Mouse (Mus musculus) lung, embryonic 15.5 days (tissue): ENCODE results near the gene Osbp. TPM values are rescaled to one million over a fixed set of nuclear protein-coding genes. Genes with fewer than 3 reads are reported as not detected.
"Not testable (repeated sequence)": the region's sequence is repeated elsewhere in the genome, so short reads cannot be mapped to it uniquely, and the experiment has no call there.

Source experiments
- ATAC-seq: fragments of 200-750 bp; cut with Nextera tagmentation; 2 replicates; pipeline ENCODE4 v1.8.0; 2017; ENCODE audit warnings: moderate number of reproducible peaks, borderline replicate concordance; ENCODE audit not compliant: low FRiP score, low TSS enrichment; ENCODE audit errors: extremely low read depth
- H3K27ac ChIP-seq: fragments of 300-500 bp; sonication (generic); 2 replicates; pipeline ENCODE4 v1.5.1; 2015; ENCODE audit warnings: moderate library complexity, mild to moderate bottlenecking, inconsistent platforms
- H3K27me3 ChIP-seq: fragments of 300-500 bp; sonication (generic); 2 replicates; pipeline ENCODE4 v1.6.1; 2015; ENCODE audit warnings: inconsistent platforms
- H3K36me3 ChIP-seq: fragments of 300-500 bp; sonication (generic); 2 replicates; pipeline ENCODE4 v1.6.1; 2015; ENCODE audit warnings: inconsistent platforms
- H3K4me1 ChIP-seq: fragments of 300-500 bp; sonication (generic); 2 replicates; pipeline ENCODE4 v1.6.1; 2015; ENCODE audit warnings: inconsistent platforms
- H3K4me2 ChIP-seq: fragments of 300-500 bp; sonication (generic); 2 replicates; pipeline ENCODE4 v1.6.1; 2015; ENCODE audit warnings: inconsistent platforms, mild to moderate bottlenecking, moderate library complexity
- H3K4me3 ChIP-seq: fragments of 300-500 bp; sonication (generic); 2 replicates; pipeline ENCODE4 v1.5.1; 2015; ENCODE audit warnings: mild to moderate bottlenecking, inconsistent platforms
- H3K9ac ChIP-seq: fragments of 300-500 bp; sonication (generic); 2 replicates; pipeline ENCODE4 v1.6.1; 2015; ENCODE audit warnings: inconsistent platforms
- H3K9me3 ChIP-seq: fragments of 300-500 bp; sonication (generic); 2 replicates; pipeline ENCODE4 v1.6.1; 2016; ENCODE audit warnings: inconsistent platforms
- WGBS: fragments of 180-500 bp; shearing (Covaris S2); methylation state at CpG from one replicate; pipeline ENCODE4 v1.1.7; 2015; 5-methylcytosine and 5-hydroxymethylcytosine counted together
- polyA plus RNA-seq: library from polyadenylated mRNA; unstranded; fragments of >200 nt; fragmentation: Nextera tagmentation; extraction: Ambion mirVana; gene quantifications from 2 replicates; pipeline ENCODE4 v1.2.1, GENCODE M21; 2015

Gene Osbp
- polyA plus RNA-seq, 1 experiment from 2014 or later, result 3.9 TPM

DNA sequence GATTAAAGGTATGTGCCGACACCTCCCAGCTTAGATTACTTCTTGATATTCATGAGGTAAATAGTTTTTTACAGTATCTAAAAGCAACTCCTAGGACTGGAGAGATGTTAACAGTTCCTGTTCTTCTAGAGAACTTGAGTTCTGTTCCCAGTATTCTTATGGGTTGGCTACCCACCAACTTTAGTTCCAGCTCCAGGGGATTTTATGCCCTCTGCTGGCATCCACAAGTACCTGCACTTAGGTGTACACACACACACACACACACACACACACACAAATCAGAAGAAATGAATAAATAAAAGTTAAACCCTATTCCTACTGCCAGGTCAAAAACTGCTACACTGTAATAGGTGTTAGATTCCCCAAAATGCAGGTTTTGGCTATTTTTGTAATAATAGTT, 1.5 kb upstream of the Osbp start:
- 100% methylated on average over 1 of the region's 1 CpGs for WGBS
- H3K4me2 ChIP-seq, result peak overlapping the region; percentile 66; the same call in 1 of the 2 replicates

DNA sequence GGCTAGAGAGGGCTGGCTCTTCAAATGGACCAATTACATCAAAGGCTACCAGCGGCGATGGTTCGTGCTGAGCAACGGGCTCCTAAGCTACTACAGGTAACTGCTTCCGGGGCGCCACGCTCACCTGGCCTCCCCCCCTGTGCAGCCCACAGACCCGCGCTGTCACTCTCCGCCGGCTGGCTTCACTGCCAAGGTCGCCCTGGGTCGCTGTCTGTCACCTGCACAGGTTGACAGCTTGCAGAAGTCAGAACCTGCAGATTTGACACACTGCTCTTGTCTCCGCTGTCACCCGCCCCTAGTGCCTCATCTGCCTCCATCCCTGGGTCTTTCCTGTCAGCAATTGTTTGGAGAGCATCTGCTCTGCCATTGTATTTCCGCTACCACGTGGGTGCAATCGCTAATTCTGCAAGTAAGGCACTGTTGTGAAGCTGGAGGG, 478 bp downstream of the Osbp start:
- Histone ChIP-seq H3K4me1 (peaks cover 11% of the 10 kb centered on the region), H3K9me3 (no peaks in the 10 kb centered on the region), H3K27ac (peak overlapping the region; percentile 67), H3K4me3 (peak overlapping the region; percentile 86), H3K4me2 (peak overlapping the region; percentile 91), H3K9ac (peak overlapping the region; percentile 74), H3K36me3 (peaks cover 15% of the 10 kb centered on the region; the same call in 1 of the 2 replicates), H3K27me3 (no peaks in the 10 kb centered on the region)
- no peak for ATAC-seq
- WGBS, result 0% methylated on average over 18 of the region's 18 CpGs

More for the DNA sequence above, 1.5 kb upstream of the Osbp start:
- Histone ChIP-seq H3K9me3 (no peaks in the 10 kb centered on the region), H3K27me3 (no peaks in the 10 kb centered on the region), H3K36me3 (peaks cover 7% of the 10 kb centered on the region; the same call in 1 of the 2 replicates), H3K4me3 (peak overlapping the region; percentile 51), H3K27ac (no peak overlapping the region), H3K4me1 (peaks cover 11% of the 10 kb centered on the region), H3K9ac (no peak overlapping the region)
- ATAC-seq, result no peak

DNA sequence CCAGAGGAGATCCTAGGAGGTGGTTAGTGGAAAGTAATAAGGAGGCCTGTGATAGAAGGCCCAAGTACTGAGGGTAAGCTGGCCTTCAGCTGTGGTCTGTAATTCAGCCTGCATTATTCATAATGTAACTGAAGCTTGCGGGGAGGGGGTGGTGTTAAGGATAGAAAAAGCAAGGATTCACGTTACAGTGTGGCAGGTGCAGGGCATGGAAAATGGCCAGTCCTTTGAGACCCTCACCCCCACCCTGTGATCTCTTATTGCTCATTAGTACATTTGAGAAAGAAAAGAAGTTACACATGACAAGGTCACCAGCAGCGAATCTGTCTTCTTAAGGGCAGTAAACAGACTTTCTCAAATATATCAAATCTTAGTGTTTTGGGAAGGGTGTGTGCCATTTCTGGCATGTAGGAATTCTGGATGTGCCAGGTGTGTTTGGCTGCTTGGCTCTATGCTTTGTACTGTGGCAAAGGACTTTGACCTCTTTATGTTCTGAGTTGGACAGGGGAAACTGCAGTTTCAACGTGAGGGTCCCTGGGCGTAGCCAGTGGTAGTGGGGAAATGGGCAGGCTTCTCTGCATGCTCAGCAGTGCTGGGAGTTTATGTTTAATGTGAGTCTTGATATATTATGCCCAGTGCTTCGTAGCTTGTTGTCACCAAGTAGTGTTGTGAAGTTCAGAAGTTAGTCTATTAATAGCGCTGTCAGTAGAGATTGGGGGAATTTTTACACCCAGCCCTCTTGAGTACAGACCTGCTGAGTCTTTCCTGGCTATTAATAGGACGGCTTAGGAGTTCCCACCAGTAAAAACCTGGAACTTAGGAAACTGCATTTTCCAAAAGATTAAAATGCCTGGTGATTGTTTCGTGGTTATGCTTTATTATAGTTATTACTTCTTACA, 3.7 kb downstream of the Osbp start:
- Histone ChIP-seq H3K36me3 (peaks cover 44% of the 10 kb centered on the region), H3K4me3 (no peak overlapping the region), H3K4me2 (no peak overlapping the region), H3K27ac (no peak overlapping the region), H3K4me1 (peaks cover 14% of the 10 kb centered on the region), H3K9me3 (no peaks in the 10 kb centered on the region), H3K9ac (no peak overlapping the region), H3K27me3 (no peaks in the 10 kb centered on the region)
- WGBS, result 82% methylated on average over 9 of the region's 9 CpGs
- ATAC-seq, result no peak

DNA sequence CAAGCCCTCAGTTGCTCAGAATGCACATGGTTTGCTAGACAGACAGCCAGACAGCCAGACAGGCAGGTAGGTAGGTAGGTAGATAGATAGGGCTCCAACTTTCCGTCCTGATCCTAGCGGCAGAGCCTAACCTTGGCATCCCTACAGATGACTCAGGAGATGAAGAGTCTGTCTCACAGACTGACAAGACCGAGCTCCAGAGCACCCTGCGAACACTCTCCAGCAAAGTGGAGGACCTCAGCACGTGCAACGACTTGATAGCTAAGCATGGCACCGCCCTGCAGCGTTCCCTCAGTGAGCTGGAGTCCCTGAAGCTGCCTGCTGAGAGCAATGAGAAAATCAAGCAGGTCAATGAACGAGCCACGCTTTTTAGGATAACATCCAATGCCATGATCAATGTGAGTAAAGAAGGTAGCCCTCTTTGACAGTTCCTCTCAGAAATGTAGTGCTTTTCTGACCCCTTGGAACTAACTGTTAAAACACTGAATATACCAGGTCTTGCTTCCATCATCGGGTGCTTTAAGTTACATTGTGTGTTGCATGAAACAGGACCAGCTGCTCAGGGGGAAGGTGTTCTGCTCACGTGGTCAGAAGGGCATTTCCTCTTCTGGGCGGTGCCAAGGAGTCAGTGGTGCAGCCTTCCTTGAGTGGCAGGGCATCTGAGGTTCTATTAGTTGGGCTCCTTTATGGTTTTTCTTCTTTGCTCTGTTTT, 7.9 kb downstream of the Osbp start:
- ATAC-seq, result peak; percentile 46; the same call in 1 of the 2 replicates
- Histone ChIP-seq H3K4me1 (0 out of 2 replicates have a peak, but pooled peaks cover 2% of the 10 kb centered on the region), H3K4me2 (no peak overlapping the region), H3K36me3 (peaks cover 83% of the 10 kb centered on the region), H3K9me3 (no peaks in the 10 kb centered on the region), H3K9ac (no peak overlapping the region), H3K27ac (peak overlapping the region; percentile 33; the same call in 1 of the 2 replicates), H3K27me3 (no peaks in the 10 kb centered on the region), H3K4me3 (no peak overlapping the region)
- 87% methylated on average over 13 of the region's 13 CpGs for WGBS

DNA sequence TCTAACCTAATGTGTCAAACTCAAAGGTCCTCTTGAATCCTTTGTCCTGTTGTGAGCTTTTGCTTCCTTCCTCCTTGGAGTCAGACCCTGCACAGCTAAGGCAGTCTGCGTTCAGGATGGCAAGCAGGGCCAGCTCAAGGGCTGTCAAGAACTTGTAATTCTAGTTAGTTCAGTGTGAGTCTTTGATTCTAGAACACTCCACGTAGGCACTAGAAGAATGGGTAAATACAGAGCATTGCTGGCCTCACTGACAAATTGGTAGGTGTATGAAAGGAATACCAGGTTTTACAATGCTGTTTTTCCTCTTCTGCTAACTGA, 8.4 kb downstream of the Osbp start:
- 0 out of 2 replicates have a peak overlapping the region, but pooled peaks have one; percentile 33 for H3K27ac ChIP-seq
- H3K9ac ChIP-seq, result no peak overlapping the region
- no peak overlapping the region for H3K4me2 ChIP-seq
- H3K4me1 ChIP-seq, result 0 out of 2 replicates have a peak, but pooled peaks cover 2% of the 10 kb centered on the region
- WGBS, result 68% methylated on average over 2 of the region's 2 CpGs
- H3K4me3 ChIP-seq, result no peak overlapping the region
- no peaks in the 10 kb centered on the region for H3K9me3 ChIP-seq
- no peaks in the 10 kb centered on the region for H3K27me3 ChIP-seq
- H3K36me3 ChIP-seq, result peaks cover 85% of the 10 kb centered on the region
- peak; percentile 55; the same call in 1 of the 2 replicates for ATAC-seq

DNA sequence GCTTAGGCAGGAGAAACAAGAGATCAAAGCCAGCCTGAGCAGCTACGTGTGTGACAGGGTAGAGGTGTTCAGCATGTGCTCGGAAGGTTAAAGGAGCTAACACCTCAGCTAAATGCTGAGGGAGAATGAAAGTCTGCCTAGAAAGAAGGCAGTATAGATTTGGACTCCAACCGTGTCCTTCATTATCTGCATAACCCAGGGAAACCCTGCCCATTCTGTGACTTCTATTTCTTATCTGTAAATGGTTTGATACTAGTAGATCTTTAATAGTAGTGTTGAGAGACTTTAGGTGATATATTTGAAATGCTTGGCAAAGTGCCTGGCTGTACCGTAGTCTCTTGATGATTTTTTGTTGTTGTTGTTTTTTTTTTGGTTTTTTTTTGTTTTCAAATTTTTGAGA, 9.9 kb downstream of the Osbp start:
- no peak overlapping the region for H3K4me3 ChIP-seq
- WGBS, result 82% methylated on average over 4 of the region's 4 CpGs
- H3K27ac ChIP-seq, result no peak overlapping the region
- no peak overlapping the region for H3K4me2 ChIP-seq
- no peaks in the 10 kb centered on the region for H3K9me3 ChIP-seq
- H3K9ac ChIP-seq, result no peak overlapping the region
- H3K4me1 ChIP-seq, result 0 out of 2 replicates have a peak, but pooled peaks cover 2% of the 10 kb centered on the region
- no peaks in the 10 kb centered on the region for H3K27me3 ChIP-seq
- ATAC-seq, result no peak
- peaks cover 95% of the 10 kb centered on the region for H3K36me3 ChIP-seq

DNA sequence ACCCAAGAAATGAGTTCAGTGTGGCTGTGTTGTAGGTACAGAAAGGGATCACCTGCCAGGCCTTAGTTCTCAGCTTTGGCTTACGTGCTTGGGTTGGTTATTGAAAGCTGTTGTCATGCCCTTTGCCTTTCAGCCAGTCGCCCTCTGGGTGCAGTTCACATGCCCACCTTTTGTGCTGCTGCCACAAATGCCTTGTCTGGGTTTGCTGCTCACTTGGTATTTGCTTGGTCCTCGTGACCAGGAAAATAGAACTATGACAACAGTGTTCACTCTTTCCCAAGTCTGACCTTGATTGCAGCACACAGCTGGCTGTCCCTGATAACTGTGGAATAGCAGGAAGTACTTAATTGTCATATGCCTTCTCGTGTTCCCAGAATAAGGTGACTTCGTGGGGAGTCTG, 11.6 kb downstream of the Osbp start:
- no peak overlapping the region for H3K27ac ChIP-seq
- peaks cover 93% of the 10 kb centered on the region for H3K36me3 ChIP-seq
- no peak for ATAC-seq
- no peak overlapping the region for H3K4me3 ChIP-seq
- no peaks in the 10 kb centered on the region for H3K9me3 ChIP-seq
- H3K4me1 ChIP-seq, result 0 out of 2 replicates have a peak, but pooled peaks cover 2% of the 10 kb centered on the region
- H3K4me2 ChIP-seq, result no peak overlapping the region
- no peaks in the 10 kb centered on the region for H3K27me3 ChIP-seq
- no peak overlapping the region for H3K9ac ChIP-seq
- 75% methylated on average over 5 of the region's 5 CpGs for WGBS

DNA sequence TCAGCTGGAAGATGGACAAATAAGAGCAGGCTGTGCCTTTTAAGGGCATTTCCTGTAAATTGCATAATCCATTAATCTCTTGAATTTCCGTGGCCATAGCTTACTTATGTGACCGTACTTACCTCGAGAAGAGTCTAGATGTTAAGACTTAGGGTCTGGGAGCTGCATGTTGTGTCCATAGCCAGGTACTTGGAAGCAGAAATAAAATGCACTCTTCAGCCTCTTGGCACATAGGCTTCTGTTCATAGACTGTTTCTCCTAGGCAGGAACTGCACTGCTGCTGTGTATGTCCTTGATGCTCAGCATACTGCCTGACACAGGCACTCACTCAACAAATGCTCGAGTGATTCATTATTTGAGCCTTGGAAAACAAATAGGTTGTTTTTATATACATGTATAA, 14.7 kb downstream of the Osbp start:
- no peak overlapping the region for H3K9ac ChIP-seq
- no peak overlapping the region for H3K27ac ChIP-seq
- no peak for ATAC-seq
- no peaks in the 10 kb centered on the region for H3K4me1 ChIP-seq
- 81% methylated on average over 4 of the region's 4 CpGs for WGBS
- H3K36me3 ChIP-seq, result peaks cover 87% of the 10 kb centered on the region
- no peaks in the 10 kb centered on the region for H3K27me3 ChIP-seq
- no peaks in the 10 kb centered on the region for H3K9me3 ChIP-seq
- no peak overlapping the region for H3K4me2 ChIP-seq
- H3K4me3 ChIP-seq, result no peak overlapping the region

DNA sequence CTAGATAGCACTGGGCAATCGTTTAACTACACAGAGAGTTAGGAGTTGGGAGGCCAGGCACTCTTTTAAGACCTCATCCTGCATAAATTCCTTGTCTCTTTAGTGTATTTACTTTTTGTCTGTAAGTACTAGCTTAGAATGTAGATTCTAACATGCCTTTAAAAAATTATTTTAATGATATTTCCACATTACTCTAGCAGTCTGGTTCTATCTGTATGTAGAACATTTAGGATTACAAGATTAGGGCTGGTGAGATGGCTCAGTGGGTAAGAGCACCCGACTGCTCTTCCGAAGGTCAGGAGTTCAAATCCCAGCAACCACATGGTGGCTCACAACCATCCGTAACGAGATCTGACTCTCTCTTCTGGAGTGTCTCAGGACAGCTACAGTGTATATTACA, 18.9 kb downstream of the Osbp start:
- not testable (repeated sequence) for H3K27ac ChIP-seq, H3K27me3 ChIP-seq, H3K9ac ChIP-seq, H3K9me3 ChIP-seq, H3K4me3 ChIP-seq, ATAC-seq, H3K4me2 ChIP-seq, H3K4me1 ChIP-seq
- peaks cover 82% of the 10 kb centered on the region for H3K36me3 ChIP-seq
- 83% methylated on average over 5 of the region's 5 CpGs for WGBS

DNA sequence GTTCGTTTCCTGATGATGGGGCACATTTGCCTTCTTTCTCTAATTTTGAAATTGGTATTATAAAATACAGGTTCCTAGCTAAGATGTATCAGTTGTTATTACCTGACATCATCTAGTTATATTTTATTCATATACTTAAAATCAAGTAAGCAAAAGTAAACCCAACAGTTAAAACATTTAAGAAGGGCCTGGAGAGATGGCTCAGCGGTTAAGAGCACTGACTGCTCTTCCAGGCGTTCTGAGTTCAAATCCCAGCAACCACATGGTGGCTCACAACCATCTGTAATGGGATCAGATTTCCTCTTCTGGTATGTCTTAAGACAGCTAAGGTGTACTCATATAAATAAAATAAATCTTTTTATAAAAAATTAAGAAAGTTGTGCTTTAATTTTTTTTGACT, 22.1 kb downstream of the Osbp start:
- no peak for ATAC-seq
- no peak overlapping the region for H3K9ac ChIP-seq
- H3K4me2 ChIP-seq, result no peak overlapping the region
- peaks cover 84% of the 10 kb centered on the region for H3K36me3 ChIP-seq
- H3K4me1 ChIP-seq, result no peaks in the 10 kb centered on the region
- H3K27me3 ChIP-seq, result no peaks in the 10 kb centered on the region
- H3K27ac ChIP-seq, result no peak overlapping the region
- 84% methylated on average over 3 of the region's 3 CpGs for WGBS
- no peak overlapping the region for H3K4me3 ChIP-seq
- no peaks in the 10 kb centered on the region for H3K9me3 ChIP-seq

DNA sequence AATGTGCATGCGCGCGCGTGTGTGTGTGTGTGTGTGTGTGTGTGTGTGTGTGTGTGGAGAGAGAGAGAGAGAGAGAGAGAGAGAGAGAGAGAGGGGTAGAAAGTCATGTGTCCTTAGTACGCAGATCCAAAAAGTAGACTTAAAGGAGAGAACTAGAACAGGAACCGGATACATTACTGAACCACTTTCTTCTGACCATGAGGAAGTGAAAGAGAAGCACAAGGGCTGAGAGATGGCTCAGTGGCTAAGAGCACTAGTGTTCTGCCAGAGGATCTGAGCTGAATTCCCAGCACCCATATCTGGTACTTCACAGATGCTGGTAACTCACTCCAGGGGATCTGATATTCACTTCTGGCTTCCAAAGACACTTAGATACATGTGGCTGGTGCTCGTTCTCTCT, 23.6 kb downstream of the Osbp start:
- Histone ChIP-seq H3K9ac (no peak overlapping the region), H3K36me3 (peaks cover 81% of the 10 kb centered on the region), H3K4me3 (no peak overlapping the region), H3K4me1 (no peaks in the 10 kb centered on the region), H3K4me2 (no peak overlapping the region), H3K27me3 (no peaks in the 10 kb centered on the region), H3K27ac (no peak overlapping the region), H3K9me3 (no peaks in the 10 kb centered on the region)
- 90% methylated on average over 7 of the region's 7 CpGs for WGBS
- no peak for ATAC-seq

DNA sequence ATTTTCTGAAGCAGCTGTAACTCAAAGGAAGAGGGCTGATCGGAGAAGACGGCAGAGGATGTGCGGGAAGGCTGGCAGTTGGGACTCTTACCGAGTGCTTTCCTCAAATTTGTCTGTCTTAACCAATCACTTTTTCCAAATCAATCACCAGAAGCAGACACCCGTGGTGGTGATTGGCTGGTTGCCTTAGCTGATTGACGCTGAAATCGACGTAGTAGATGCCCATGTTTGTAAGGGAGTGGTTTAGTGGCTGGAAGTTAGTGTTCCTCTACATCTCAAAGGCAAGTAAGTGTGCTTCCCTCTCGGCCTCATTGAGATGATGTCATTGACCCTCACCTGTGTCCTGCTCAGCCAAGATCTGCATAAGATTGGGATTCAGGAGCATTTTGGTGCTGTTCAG, 26.3 kb downstream of the Osbp start:
- WGBS, result 88% methylated on average over 9 of the region's 9 CpGs
- Histone ChIP-seq H3K27ac (no peak overlapping the region), H3K4me3 (no peak overlapping the region), H3K4me1 (no peaks in the 10 kb centered on the region), H3K9ac (no peak overlapping the region), H3K27me3 (no peaks in the 10 kb centered on the region), H3K36me3 (peaks cover 76% of the 10 kb centered on the region), H3K4me2 (no peak overlapping the region), H3K9me3 (no peaks in the 10 kb centered on the region)
- no peak for ATAC-seq
